Mouse (Mus musculus) cerebellum, adult 9-10 months (tissue): Measurements from ENCODE around the gene C1qtnf7.

Experiments
- DNase-seq: peaks from one replicate; pipeline ENCODE4 v3.0.0; 2022

C1qtnf7 gene

GRCm38 (mm10) chr5:43515401-43515976 lies at the start of gene C1qtnf7:
TSS of gene C1qtnf7 (plus strand) at chr5:43515538.
- no peak for DNase-seq

GRCm38 (mm10) chr5:43466762-43467161 lies 48.6 kb upstream of the C1qtnf7 start:
- DNase-seq, result no peak

DNA sequence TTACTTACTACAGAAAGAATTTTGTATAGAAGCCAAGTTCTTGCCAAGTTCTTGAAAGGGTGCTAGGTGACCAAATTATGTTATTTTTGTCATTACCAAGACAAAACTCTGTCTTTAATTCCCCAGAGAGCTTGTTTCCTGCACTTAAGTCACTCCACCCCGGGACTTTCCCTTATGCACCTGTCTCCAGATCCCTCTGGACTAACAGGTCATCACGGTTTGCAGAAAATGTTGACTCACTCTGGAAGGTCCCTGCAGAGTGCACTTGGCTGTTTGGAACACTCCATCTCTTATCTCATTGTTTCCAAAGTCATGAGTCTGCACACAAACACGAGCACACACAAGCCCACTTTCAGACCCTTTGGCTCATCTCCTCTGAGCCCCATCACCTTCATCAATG lies 48.1 kb upstream of the C1qtnf7 start:
- DNase-seq, result no peak

DNA sequence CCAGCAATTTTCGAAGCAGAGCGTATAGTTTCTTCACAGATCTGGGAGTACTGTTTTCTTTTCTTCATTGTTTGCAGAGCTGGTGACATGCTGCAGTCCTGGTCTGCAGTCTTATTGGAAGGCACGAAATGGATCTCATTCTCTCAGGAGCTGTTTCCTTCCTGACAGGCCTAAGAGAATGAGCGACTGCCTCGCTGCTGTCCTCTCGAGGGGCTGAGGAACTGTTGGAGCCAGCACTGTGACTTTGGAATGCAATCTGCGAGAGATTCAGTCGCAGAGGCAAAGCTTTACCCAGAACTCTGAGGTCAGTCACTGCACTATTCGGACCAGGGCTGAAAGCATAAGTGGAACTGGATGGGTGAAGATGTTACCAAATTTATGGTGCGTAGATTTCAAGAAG lies 46.4 kb upstream of the C1qtnf7 start:
- DNase-seq, result no peak

GRCm38 (mm10) chr5:43477953-43478352 lies 37.4 kb upstream of the C1qtnf7 start:
- DNase-seq, result no peak

- no peak for DNase-seq
These were observed 35.3 kb upstream of the C1qtnf7 start for GRCm38 (mm10) chr5:43480046-43480445.

GRCm38 (mm10) chr5:43480786-43481185 lies 34.6 kb upstream of the C1qtnf7 start:
- DNase-seq, result no peak

DNA sequence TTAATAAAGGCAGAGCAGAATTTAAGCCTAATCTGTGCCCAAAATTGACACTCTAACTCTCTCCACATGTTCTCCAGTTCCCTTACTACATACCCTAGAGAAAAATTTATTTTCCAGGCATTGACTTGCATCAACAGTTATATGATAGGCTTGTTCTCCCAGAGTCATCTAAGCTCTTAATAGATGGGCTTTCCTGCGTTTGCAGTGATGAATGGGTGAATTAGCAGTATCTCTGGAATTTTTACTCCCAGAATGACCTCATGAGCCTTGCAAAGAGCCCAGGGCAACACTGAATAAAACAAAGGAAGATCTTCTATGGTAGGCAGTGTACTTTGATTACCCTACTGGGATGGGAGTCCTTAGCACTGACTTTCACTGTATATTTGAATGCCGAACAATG lies 33.5 kb upstream of the C1qtnf7 start:
- DNase-seq, result no peak

- DNase-seq, result no peak
These were observed 13.5 kb upstream of the C1qtnf7 start for GRCm38 (mm10) chr5:43501887-43502286.

GRCm38 (mm10) chr5:43504243-43504786 lies 11.0 kb upstream of the C1qtnf7 start:
- DNase-seq, result no peak

GRCm38 (mm10) chr5:43508470-43508869 lies 6.9 kb upstream of the C1qtnf7 start:
- DNase-seq, result no peak

GRCm38 (mm10) chr5:43508892-43509291 lies 6.4 kb upstream of the C1qtnf7 start:
- DNase-seq, result no peak

- no peak for DNase-seq
These were observed 4.2 kb upstream of the C1qtnf7 start for GRCm38 (mm10) chr5:43511126-43511525.

DNA sequence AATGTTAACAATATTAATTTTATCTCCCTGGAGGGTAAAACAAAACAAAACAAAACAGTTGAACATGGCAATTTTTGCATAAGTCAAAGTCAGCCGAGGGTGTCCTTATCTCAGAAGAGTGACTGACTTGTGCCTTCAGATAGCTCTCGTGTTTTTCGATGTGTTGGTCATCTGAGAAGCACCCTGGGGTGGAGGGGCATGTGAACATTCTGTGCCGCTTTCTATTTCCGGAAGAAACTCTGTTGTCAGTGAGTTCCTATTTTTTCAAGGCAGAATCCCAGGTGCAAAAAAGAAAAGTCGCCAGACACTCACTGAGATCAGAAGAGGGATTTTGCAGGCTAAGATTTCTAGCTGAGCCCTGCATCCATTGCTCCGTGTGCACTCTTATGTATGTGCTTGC lies 1.2 kb downstream of the C1qtnf7 start:
- DNase-seq, result no peak

- DNase-seq, result no peak
These were observed 2.0 kb downstream of the C1qtnf7 start for GRCm38 (mm10) chr5:43517313-43517712.

DNA sequence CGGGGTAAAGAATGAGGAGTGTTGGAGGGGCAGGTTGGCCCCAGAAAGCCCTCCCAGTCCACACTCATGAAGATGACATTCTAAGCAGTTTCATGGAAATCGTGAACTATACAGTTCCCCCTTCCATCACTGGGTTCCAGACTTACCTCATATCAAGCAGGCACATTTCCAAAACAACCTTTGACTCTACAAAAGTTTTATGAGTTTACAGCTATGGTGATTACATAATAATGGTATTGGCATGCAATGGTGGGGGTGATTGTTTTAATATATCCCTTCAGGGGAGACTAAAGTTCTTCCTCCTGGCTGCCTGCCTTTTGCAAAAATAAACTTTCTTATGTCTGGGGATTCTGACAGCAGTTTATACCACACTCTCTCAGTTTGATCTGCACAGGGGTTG lies 4.6 kb downstream of the C1qtnf7 start:
- no peak for DNase-seq

GRCm38 (mm10) chr5:43521369-43521768 lies 6.0 kb downstream of the C1qtnf7 start:
- no peak for DNase-seq

DNA sequence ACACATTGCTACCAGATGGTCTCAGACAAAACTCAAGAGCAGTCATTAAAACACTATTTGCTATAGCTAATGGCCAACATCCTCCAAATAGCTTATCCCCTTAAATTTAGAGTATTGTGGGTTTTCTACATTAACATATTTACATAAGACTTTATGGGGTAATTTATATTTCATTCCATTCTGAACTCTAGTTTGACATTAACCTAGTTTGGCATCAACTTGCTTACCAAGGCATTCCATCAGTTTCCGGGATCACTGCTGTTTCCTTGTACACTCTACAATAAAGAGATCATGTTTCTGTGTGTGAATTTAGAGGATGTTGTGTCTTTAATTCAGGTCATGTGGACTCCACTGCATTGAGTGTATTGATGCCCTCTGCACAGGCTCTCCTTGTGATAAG lies 7.5 kb downstream of the C1qtnf7 start:
- no peak for DNase-seq

DNA sequence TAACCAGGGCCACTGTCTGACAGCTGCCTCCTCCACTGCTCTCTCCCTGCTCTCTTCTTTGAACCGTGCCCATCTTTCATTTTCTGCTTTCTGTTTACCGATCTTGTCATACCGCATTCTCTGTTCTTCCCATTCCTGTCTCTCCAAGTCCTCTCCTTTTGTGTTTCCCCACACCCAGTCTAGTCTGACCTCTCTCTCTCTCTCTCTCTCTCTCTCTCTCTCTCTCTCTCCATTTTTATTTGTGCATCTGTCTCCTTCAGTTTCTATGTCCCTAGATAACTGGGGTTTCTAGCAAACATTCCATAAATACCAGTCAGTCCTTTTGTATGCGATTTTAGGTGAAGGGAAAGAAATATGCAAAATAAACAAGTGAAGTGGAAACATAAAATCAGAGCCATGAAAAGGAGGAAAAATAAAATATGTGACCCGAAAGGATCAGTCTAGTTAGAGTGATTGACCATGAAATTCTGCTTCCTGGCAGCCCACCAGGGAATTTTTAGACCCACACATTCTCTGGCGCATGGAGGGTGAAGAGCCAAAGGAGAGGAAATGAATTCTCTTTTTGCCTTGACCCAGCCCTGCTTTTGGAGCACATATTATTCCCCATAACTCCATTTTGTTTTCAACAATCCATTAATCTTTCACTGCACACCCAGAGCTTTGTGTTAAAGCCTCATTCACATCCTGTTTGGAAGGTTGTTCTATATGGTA lies 11.7 kb downstream of the C1qtnf7 start:
- DNase-seq, result no peak

- DNase-seq, result no peak
These were observed 14.8 kb downstream of the C1qtnf7 start for GRCm38 (mm10) chr5:43530186-43530585.

DNA sequence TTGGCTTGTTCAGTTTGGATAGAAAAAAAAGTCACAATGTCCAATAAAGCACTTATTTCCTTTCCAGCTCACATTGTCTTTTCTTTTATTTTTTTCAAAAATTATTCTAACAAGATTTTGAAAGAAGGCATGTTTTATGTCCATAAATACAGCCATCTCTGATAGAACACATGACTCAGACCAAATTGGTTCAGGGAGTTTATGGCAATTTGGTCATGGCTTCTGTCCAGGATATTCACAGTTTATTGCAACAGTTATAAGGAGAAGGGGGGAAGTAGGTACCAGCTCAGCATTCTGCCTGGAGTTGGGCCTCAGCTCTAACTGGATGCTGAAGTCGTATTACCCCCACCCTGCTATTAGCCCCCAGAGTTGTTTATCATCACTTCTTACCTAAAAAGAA lies 15.5 kb downstream of the C1qtnf7 start:
- no peak for DNase-seq

DNA sequence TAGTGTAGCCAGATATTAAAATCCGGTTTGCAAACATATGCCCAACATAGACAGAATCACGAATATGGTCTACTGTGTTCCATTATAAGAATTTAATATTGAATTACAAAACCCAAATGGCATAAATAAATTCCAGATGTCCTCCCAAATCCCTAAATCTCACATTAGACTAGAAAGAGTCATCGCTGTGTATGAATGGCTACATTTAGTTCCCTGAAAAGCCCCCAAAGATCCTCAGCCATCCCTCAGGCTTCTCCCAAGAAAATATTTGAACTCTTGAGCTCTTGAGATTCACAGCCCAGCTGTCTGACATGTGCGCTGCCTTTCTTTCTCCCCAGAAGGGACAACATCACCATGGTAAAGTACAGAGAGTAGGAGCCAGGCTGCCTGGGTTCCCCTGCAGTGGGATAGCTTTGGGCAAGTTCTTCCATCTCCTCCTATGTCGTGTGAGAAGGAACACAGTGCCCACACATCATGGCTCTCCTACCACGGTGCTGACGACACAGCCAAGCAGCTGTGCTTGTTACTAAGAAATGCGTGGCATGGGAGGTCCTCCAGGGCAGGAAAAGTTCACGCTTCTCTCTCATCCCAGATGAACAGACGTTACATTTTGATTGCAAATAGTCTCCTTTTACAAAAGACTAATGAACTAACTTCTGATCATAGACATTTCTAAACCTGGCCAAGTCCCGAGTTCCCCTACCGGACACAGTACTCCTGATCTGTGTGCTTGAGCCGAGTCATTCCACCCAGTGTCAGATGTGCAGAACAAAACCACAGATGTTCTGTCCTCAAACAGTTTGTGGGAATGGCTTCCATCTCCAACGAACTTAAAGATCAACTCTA lies 23.2 kb downstream of the C1qtnf7 start:
- DNase-seq, result no peak

- no peak for DNase-seq
These were observed 23.8 kb downstream of the C1qtnf7 start for GRCm38 (mm10) chr5:43539168-43539516.

- no peak for DNase-seq
These were observed 24.5 kb downstream of the C1qtnf7 start for GRCm38 (mm10) chr5:43539871-43540270.
